Mouse (Mus musculus) heart, embryonic 10.5 days (tissue): ENCODE data around the gene Car12. TPM values are rescaled to one million over a fixed set of nuclear protein-coding genes. Genes with fewer than 3 reads are reported as not detected.

Experiments
- DNase-seq: peaks from one replicate; pipeline ENCODE4 v3.0.0-alpha.2; 2017; ENCODE audit warnings: low spot score
- H3K27ac ChIP-seq: fragments of 300-500 bp; sonication (generic); 2 replicates; pipeline ENCODE4 v1.5.1; 2016; ENCODE audit warnings: mild to moderate bottlenecking
- H3K27me3 ChIP-seq: fragments of 300-500 bp; sonication (generic); 2 replicates; pipeline ENCODE4 v1.6.1; 2016; ENCODE audit warnings: mild to moderate bottlenecking; ENCODE audit not compliant: poor library complexity, insufficient read depth, severe bottlenecking
- H3K36me3 ChIP-seq: fragments of 300-500 bp; sonication (generic); 2 replicates; pipeline ENCODE4 v1.6.1; 2016; ENCODE audit warnings: mild to moderate bottlenecking, moderate library complexity
- H3K4me1 ChIP-seq: fragments of 300-500 bp; sonication (generic); 2 replicates; pipeline ENCODE4 v1.6.1; 2016; ENCODE audit warnings: mild to moderate bottlenecking
- H3K4me3 ChIP-seq: fragments of 300-500 bp; sonication (generic); 2 replicates; pipeline ENCODE4 v1.5.1; 2016; ENCODE audit warnings: mild to moderate bottlenecking, moderate library complexity
- H3K9me3 ChIP-seq: fragments of 300-500 bp; sonication (generic); 2 replicates; pipeline ENCODE4 v1.6.1; 2016; ENCODE audit warnings: mild to moderate bottlenecking, moderate library complexity
- WGBS: fragments of 180-500 bp; shearing (Covaris S2); methylation state at CpG from one replicate; pipeline ENCODE4 v1.1.7; 2016; 5-methylcytosine and 5-hydroxymethylcytosine counted together
- polyA plus RNA-seq: library from polyadenylated mRNA; unstranded; fragments of >200 nt; fragmentation: Nextera tagmentation; extraction: Ambion mirVana; gene quantifications from 2 replicates; pipeline ENCODE4 v1.2.1, GENCODE M21; 2016

Gene Car12
- polyA plus RNA-seq, 1 experiment from 2014 or later = 1.3 TPM

DNA sequence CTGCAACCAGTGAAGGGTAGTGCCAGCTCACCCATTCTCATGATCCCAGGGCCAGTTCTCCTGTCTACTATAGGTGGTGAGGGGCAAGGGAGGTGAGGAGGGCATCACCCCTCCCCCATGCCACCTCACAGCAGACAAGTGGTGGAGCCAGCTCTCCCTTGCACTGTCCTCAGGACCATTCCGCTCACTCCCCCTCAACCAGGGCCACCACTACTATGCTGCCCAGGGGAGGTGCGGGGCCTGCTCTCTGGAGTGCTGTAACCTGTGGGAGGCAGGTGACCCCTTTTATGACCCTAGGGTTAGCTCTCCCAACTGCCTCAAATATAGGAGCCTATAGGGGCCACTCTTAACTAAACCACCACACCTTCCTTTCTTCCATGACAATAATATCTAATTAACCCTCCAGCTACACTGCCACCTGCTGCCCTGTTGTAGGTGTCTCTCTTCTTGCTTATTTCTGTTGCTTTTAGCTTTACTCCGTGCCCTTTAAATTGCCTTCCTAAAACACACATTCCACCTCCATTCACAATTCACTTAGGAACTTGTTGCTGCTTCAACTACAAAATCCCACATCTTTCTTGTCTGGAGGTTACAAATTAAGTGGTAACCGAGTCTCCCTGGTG, 21.7 kb upstream of the Car12 start:
- no peaks in the 10 kb centered on the region for H3K4me1 ChIP-seq
- WGBS = 78% methylated on average over 4 of the region's 4 CpGs
- no peaks in the 10 kb centered on the region for H3K36me3 ChIP-seq
- DNase-seq = no peak
- H3K27me3 ChIP-seq = no peaks in the 10 kb centered on the region; the same call in 1 of the 2 replicates
- no peaks in the 10 kb centered on the region for H3K9me3 ChIP-seq
- H3K4me3 ChIP-seq = no peak overlapping the region
- H3K27ac ChIP-seq = no peak overlapping the region

DNA sequence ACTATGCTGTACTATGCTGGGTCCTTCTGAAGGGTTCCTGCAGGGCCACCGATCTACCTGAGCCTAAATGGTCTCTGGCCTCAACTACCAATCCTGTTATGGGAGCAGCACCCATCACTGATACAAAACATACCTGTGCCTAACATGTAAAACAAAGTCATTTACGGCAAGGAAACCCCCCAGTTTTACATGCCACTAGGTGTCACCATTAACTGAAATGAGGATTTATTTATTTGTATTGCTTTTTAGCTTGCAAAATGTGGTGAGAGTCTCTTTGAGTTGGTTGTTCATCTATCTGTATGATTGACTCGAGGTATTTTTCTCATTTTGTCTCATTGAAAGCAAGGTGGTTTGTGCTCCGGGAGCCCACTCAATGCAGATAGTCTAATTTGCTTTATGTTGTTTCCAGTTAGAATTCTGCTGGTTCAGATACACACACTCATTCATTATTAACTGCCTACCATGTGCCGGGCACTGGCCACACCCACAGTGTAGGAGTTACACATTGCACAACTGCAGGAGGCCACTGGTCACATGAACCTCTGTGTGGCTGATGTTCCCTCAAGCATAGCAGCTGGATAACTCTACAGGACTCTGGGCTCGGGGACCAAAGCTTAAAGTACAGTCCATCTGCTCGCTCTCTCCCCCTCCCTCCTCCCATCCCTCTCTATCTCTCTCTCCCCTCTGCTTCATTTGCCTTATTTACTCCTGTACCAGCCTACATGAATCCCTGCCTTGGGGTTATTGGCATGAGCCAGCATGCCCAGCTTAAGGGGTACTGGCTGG, 15.9 kb upstream of the Car12 start:
- no peaks in the 10 kb centered on the region for H3K36me3 ChIP-seq
- 78% methylated on average over 7 of the region's 7 CpGs for WGBS
- no peak for DNase-seq
- H3K4me1 ChIP-seq = 0 out of 2 replicates have a peak, but pooled peaks cover 6% of the 10 kb centered on the region
- no peak overlapping the region for H3K27ac ChIP-seq
- H3K9me3 ChIP-seq = no peaks in the 10 kb centered on the region
- no peaks in the 10 kb centered on the region for H3K27me3 ChIP-seq
- no peak overlapping the region for H3K4me3 ChIP-seq

DNA sequence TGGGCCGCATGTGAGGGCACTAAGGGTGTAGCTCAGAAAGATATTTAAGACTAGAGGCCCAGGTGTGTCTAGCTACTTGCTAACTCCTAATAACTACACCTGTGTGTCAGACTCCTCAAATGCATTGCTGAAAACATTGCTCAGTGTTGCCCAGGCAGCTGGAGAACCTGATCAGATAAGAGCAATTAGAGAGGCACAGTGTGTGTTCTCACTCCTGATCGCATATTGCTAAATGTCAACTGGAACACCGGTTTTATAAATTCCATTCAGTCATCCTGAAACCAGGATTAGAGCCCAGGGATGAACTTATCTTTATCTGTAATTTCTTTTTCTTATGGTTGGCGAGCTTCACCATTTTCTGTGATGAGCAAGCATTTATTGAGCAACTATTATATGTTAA, 13.7 kb upstream of the Car12 start:
- H3K4me1 ChIP-seq = 0 out of 2 replicates have a peak, but pooled peaks cover 6% of the 10 kb centered on the region
- H3K27me3 ChIP-seq = no peaks in the 10 kb centered on the region
- H3K9me3 ChIP-seq = no peaks in the 10 kb centered on the region
- H3K27ac ChIP-seq = no peak overlapping the region
- no peaks in the 10 kb centered on the region for H3K36me3 ChIP-seq
- DNase-seq = no peak
- H3K4me3 ChIP-seq = no peak overlapping the region
- WGBS = 84% methylated on average over 4 of the region's 4 CpGs

DNA sequence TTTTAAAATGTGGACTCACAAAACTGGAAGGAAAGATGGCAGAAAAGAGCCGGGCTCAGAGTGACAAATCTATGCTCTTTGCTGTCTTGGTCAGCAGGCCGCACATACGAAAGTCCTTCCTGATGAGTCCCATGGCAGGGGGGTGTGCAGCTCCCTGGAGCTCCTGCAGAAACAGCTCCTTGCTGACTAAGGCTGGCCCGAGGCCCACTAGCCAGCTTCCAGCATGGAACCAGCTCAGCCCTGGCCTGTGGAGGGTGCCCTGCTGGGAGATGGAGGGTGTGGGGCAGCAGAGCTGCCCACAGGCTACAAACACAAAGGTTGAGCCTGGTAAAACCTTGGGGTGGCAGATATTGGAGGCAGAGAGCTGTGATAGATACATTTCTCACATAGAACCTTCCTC, 10.5 kb upstream of the Car12 start:
- Histone ChIP-seq H3K27me3 (no peaks in the 10 kb centered on the region), H3K4me1 (peaks cover 2% of the 10 kb centered on the region; the same call in 1 of the 2 replicates), H3K27ac (no peak overlapping the region), H3K36me3 (no peaks in the 10 kb centered on the region), H3K4me3 (no peak overlapping the region), H3K9me3 (no peaks in the 10 kb centered on the region)
- WGBS = 71% methylated on average over 4 of the region's 4 CpGs
- DNase-seq = no peak

DNA sequence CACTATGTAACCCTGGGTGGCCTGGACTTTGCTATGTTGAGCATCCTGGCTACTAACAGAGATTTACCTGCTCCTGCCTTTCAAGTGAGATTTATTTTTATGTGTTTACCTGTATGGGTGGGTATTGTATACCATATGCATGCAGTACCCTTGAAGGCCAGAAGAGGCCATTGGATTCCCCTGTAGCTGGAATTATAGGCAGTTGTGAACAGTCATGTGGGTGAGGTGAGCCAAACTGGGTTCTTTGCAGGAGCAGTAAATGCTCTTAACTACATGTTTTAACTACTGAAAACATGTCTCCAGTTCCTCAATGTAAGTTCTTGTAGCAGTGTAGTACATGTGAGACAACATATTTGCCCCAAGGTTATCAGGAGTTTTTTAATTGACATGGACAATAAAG, 8.1 kb upstream of the Car12 start:
- Histone ChIP-seq H3K9me3 (no peaks in the 10 kb centered on the region), H3K27me3 (peaks cover 7% of the 10 kb centered on the region; the same call in 1 of the 2 replicates), H3K4me1 (peaks cover 4% of the 10 kb centered on the region; the same call in 1 of the 2 replicates), H3K4me3 (no peak overlapping the region), H3K27ac (no peak overlapping the region), H3K36me3 (no peaks in the 10 kb centered on the region)
- no peak for DNase-seq

DNA sequence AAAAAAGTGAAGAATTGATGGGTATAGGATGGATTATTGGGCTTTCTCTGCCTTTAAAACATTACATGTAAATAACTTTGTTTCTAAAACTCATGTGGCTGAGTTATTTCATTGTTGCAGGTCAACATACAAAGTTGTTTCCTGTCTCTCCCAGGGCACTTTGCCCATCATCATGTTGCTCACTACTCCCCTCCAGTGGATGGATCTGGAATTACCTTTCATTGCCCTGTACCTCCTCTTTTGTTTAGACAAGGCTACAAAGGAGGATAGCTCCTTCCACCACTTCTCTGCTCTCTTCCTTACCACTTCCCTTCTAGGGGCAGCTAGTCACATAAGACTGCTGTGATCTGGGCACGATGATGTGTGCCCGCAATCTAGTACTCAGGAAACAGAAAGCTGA, 7.7 kb upstream of the Car12 start:
- no peak overlapping the region for H3K4me3 ChIP-seq
- H3K36me3 ChIP-seq = no peaks in the 10 kb centered on the region
- H3K27ac ChIP-seq = no peak overlapping the region
- peaks cover 7% of the 10 kb centered on the region; the same call in 1 of the 2 replicates for H3K27me3 ChIP-seq
- 34% methylated on average over 2 of the region's 2 CpGs for WGBS
- H3K9me3 ChIP-seq = no peaks in the 10 kb centered on the region
- peaks cover 4% of the 10 kb centered on the region; the same call in 1 of the 2 replicates for H3K4me1 ChIP-seq
- no peak for DNase-seq

DNA sequence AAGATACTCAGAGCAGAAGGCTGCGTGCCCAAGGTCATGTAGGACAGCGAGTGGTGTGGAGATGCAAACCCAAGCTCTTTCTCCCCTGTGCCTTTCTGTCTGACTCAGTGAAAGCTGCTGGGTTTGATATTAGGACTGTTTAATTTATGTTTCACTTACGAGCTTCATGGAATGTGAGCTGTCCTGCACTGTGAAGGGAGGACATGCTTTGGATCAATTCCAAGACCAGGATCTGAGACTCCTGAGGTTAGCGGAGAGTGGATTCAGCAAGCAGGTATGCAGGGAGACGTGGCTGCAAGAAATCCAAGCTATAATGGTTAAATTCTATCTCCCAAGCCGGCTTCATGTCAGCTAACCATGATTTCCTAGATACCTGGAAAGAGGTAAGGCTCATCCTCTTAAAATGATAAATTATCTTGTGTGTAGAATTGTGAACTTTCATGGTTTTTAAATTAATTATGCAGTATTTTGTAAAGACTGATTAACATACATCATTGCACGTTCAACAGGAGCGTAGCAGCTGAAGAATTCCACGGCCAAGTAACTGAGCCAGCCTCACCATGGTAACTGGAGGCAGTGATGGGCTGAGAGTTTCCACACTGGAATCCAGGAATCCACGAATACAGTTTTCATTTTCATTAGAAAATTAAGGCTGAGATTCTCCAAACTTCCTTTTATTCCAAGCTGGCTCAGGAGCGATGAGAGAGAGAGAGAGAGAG, 5.3 kb upstream of the Car12 start:
- Histone ChIP-seq H3K27me3 (peaks cover 21% of the 10 kb centered on the region), H3K9me3 (no peaks in the 10 kb centered on the region), H3K27ac (no peak overlapping the region), H3K36me3 (no peaks in the 10 kb centered on the region), H3K4me3 (no peak overlapping the region), H3K4me1 (peaks cover 4% of the 10 kb centered on the region)
- DNase-seq = no peak
- WGBS = 70% methylated on average over 11 of the region's 11 CpGs

DNA sequence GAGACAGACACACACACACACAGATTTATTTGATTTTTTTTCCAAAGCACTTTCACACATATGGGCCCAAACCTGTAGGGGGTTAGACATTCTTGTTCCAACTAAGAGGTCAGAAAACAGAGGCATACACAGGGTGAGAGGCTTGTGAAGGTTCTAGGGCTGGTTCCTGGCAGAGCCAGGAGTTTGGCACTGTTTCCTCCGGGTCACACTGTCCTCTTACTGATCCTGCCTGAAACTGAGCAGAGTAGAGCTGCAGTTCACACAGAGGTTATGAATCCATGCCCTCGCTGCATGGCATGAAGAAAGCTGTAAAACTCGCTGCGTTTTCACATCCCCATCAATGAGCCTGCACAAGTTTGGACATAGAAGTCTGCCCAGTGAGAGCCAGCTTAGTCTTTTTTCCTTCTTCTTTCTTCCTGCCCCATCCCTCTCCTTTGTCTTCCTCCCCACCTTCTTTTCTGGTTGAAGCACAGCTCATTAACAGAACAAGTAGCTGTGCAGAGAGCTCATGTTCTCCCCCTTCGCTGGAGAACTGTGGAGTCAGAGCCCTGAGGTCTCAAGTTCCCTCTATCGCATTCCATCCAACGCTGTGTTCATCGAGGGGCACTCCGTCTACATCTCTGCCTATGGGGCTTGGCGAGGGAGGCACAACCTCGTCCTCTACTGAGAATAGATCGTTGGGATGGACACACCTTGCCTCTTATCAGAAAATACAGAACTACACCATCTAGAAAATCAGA, 4.5 kb upstream of the Car12 start:
- no peak overlapping the region for H3K4me3 ChIP-seq
- DNase-seq = no peak
- H3K4me1 ChIP-seq = peaks cover 9% of the 10 kb centered on the region
- WGBS = 63% methylated on average over 12 of the region's 12 CpGs
- H3K27me3 ChIP-seq = peaks cover 21% of the 10 kb centered on the region
- no peaks in the 10 kb centered on the region for H3K9me3 ChIP-seq
- H3K36me3 ChIP-seq = no peaks in the 10 kb centered on the region
- no peak overlapping the region for H3K27ac ChIP-seq

DNA sequence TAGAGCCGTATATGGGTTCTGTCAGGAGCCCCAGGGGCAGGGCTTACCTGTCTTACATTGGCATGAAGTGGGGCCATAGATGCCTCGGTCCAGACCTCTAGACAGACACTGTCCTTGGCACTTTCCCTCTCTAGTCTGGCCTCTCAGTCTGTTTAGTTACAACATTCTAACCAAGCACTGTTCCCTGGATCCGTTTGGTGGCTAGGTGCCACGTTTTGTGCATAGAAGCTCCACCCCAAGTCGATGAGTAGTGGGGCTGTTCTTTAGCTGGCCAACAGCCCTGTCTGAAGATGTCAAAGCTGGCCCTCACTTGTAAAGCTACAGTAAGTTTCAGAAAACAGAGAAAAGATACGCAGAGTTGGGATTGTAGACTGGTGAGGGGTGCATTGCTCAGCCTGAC, 2.9 kb upstream of the Car12 start:
- Histone ChIP-seq H3K4me1 (peaks cover 13% of the 10 kb centered on the region), H3K9me3 (no peaks in the 10 kb centered on the region), H3K27me3 (peaks cover 37% of the 10 kb centered on the region), H3K4me3 (no peak overlapping the region), H3K27ac (no peak overlapping the region), H3K36me3 (no peaks in the 10 kb centered on the region)
- DNase-seq = no peak
- WGBS = 76% methylated on average over 6 of the region's 6 CpGs

DNA sequence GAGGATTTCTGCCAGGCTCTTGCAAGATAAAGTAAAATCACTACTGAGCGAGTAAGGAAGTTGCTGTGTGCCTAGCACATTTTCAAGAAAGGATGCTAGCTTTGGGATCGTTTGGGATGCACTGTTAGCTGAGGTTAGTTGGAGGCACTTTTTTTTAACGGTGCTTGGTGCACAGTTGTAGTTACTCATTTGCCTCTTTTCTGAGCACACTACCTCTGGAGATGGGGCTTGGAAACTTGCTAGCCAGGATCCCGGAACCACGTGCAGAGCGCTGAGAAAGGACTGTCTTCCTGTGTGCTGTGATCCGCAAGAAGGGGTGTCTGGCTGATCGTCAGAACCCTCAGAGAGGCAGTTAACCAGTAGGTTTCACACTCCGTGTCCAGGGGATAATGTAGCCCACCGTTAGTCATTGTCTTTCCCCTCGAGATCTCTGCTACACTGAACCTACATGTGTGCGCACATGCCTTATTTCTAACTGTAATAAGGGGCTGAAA, 583 bp downstream of the Car12 start:
- 26% methylated on average over 12 of the region's 12 CpGs for WGBS
- Histone ChIP-seq H3K9me3 (no peaks in the 10 kb centered on the region), H3K27ac (no peak overlapping the region), H3K27me3 (peaks cover 43% of the 10 kb centered on the region), H3K36me3 (no peaks in the 10 kb centered on the region), H3K4me1 (peaks cover 10% of the 10 kb centered on the region), H3K4me3 (peak overlapping the region; percentile 62)
- DNase-seq = no peak

DNA sequence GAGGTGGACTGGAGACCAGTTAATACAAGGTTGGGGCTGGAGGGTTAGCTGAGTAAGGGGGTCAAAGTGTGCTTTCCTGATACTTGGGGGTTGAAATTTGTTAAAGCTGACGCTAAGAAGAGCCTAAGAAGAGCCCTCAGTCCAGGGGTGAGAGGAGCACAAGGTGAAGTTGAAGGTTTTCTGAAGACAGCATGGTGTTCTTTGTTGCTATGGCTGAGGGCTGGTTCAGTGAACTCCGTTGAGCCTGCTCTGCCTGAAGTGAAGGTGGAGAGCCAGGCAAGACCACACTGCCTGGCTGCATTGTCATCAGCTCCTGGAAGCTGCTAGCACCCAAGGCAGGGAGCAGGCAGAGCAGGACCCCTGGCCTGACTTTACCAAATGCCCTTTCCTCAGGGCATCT, 1.9 kb downstream of the Car12 start:
- H3K27me3 ChIP-seq = peaks cover 36% of the 10 kb centered on the region
- H3K4me1 ChIP-seq = peaks cover 10% of the 10 kb centered on the region

DNA sequence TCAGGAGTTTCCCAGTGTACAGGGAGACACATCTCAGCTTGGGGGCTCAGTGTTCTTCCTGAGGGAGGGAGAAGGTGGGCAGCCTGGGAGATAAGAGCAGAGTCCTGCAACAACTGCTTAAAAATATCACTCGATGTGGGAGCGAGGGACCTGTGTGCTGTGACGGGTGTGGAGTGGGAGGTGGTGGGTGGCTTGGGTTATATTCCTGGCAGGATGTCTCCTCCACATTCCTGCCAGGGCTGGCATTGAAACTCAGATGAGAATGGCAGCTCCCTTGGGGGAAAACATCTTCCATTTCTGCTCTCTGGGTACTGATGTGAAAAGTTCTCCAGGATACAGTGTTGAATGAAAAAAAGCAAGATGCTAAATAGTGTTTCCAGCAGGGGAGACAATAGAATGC, 3.0 kb downstream of the Car12 start:
- H3K4me3 ChIP-seq = no peak overlapping the region
- H3K27me3 ChIP-seq = peaks cover 34% of the 10 kb centered on the region
- no peaks in the 10 kb centered on the region for H3K9me3 ChIP-seq
- DNase-seq = no peak
- 54% methylated on average over 3 of the region's 3 CpGs for WGBS
- no peak overlapping the region for H3K27ac ChIP-seq
- H3K4me1 ChIP-seq = peaks cover 10% of the 10 kb centered on the region
- no peaks in the 10 kb centered on the region for H3K36me3 ChIP-seq

More for the DNA sequence above, 1.9 kb downstream of the Car12 start:
- Histone ChIP-seq H3K9me3 (no peaks in the 10 kb centered on the region), H3K36me3 (no peaks in the 10 kb centered on the region), H3K4me3 (no peak overlapping the region), H3K27ac (no peak overlapping the region)
- no peak for DNase-seq
- 77% methylated on average over 2 of the region's 2 CpGs for WGBS
